Mouse (Mus musculus): ENCODE measurements around the gene Zyg11a. TPM values are rescaled to one million over a fixed set of nuclear protein-coding genes. Genes with fewer than 3 reads are reported as not detected.
A peak's percentile ranks its signal among the peaks of the same experiment; 100 is the strongest.
"Not testable (repeated sequence)": the region's sequence is repeated elsewhere in the genome, so short reads cannot be mapped to it uniquely, and the experiment has no call there.

Gene Zyg11a
- polyA plus RNA-seq, 2 experiments: 0.14 to 0.45 TPM

DNA sequence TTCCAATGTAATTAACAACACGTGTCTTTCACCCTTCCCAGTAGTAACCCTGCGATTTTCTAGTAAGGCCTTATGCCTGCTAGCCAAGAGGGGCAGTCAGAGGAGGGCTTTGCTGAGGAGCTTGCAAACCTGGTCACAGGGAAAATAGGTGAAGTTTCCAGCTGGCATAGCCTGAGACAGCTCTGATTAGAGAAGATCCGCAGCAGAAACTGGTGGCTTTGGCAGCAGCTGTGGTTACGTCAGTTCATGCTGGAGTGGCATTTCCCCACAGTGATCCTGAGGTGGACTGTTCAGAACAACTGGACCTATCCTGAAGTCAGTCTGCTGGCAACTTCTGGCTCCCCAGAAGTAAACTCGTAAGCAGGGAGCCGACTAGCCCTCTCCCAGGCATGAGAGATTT, 49.8 kb downstream of the Zyg11a start:
- no peaks in the 10 kb centered on the region for H3K36me3 ChIP-seq (replicated peaks; ENCODE audit: control insufficient read depth, insufficient read depth, low read depth)
- DNase-seq (ENCODE audit: low read depth in 3 of 3, low spot score in 3 of 3) (no peak), ATAC-seq (ENCODE audit: insufficient read depth) (no peak)
- WGBS (ENCODE audit: insufficient replicate concordance): 72% methylated on average over 6 of the region's 6 CpGs
- TF ChIP-seq CTCF (IDR thresholded peaks at IDR 0.05; ENCODE audit: low read depth) (no peak), EP300 (IDR thresholded peaks at IDR 0.05; ENCODE audit: low read depth) (no peak)
- H3K27ac ChIP-seq: no peak overlapping the region
- H3K4me2 ChIP-seq (ENCODE audit: low read depth): no peak overlapping the region
- peaks cover 8% of the 10 kb centered on the region for H3K27me3 ChIP-seq (ENCODE audit: control insufficient read depth, insufficient read depth, low read length)
- H3K9ac ChIP-seq (replicated peaks): no peak overlapping the region
- H3K4me1 ChIP-seq (replicated peaks; ENCODE audit: control insufficient read depth in 2 of 2, insufficient read depth in 2 of 2, low read length in 1 of 2): no peaks in the 10 kb centered on the region
- no peaks in the 10 kb centered on the region for H3K9me3 ChIP-seq (ENCODE audit: control insufficient read depth, low read length)
- H3K4me3 ChIP-seq (ENCODE audit: insufficient read depth in 1 of 2, low read depth in 2 of 2, low read length in 2 of 2): no peak overlapping the region

DNA sequence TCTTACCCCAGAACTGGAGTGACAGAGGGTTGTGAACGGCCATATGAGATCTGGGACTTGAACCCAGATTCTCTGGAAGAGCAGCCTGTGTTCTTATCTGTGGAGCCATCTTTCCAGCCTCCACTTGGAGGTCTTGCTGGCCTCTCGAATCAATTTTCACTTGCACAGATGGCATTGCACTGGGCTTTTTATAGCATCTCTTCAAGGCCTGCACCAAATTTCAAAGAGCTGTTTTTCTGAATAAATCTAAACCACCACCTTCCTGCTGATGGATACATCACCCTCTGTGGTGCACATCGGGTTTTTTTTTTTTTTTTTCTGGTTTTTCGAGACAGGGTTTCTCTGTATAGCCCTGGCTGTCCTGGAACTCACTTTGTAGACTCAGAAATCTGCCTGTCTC, 51.0 kb downstream of the Zyg11a start:
- DNase-seq (ENCODE audit: low read depth in 3 of 3, low spot score in 3 of 3) (no peak), ATAC-seq (ENCODE audit: insufficient read depth) (no peak)
- Histone ChIP-seq H3K4me1 (replicated peaks; ENCODE audit: control insufficient read depth in 2 of 2, insufficient read depth in 2 of 2, low read length in 1 of 2) (no peaks in the 10 kb centered on the region), H3K4me2 (ENCODE audit: low read depth) (no peak overlapping the region), H3K9me3 (ENCODE audit: control insufficient read depth, low read length) (no peaks in the 10 kb centered on the region), H3K36me3 (replicated peaks; ENCODE audit: control insufficient read depth, insufficient read depth, low read depth) (no peaks in the 10 kb centered on the region), H3K9ac (replicated peaks) (no peak overlapping the region), H3K27ac (no peak overlapping the region), H3K27me3 (ENCODE audit: control insufficient read depth, insufficient read depth, low read length) (peaks cover 8% of the 10 kb centered on the region), H3K4me3 (ENCODE audit: insufficient read depth in 1 of 2, low read depth in 2 of 2, low read length in 2 of 2) (no peak overlapping the region)
- WGBS (ENCODE audit: insufficient replicate concordance): 56% methylated on average over 4 of the region's 4 CpGs
- TF ChIP-seq EP300 (IDR thresholded peaks at IDR 0.05; ENCODE audit: low read depth) (no peak), CTCF (IDR thresholded peaks at IDR 0.05; ENCODE audit: low read depth) (no peak)

GRCm38 (mm10) chr4:108165152-108165895, 52.5 kb downstream of the Zyg11a start, which contains the start of gene Echdc2:
Gene Echdc2, plus strand, starts transcription at chr4:108165437.
- no peaks in the 10 kb centered on the region for H3K36me3 ChIP-seq (replicated peaks; ENCODE audit: control insufficient read depth, insufficient read depth, low read depth)
- H3K27me3 ChIP-seq (ENCODE audit: control insufficient read depth, insufficient read depth, low read length): peaks cover 8% of the 10 kb centered on the region
- H3K9ac ChIP-seq (replicated peaks): peak within 1 kb of the TSS; percentile 38
- TF ChIP-seq EP300 (IDR thresholded peaks at IDR 0.05; ENCODE audit: low read depth): no peak
- peak; percentile 41; the same call in 1 of the 2 replicates for TF ChIP-seq CTCF (IDR thresholded peaks at IDR 0.05; ENCODE audit: low read depth)
- ATAC-seq (ENCODE audit: insufficient read depth) (no peak), DNase-seq (ENCODE audit: low read depth in 3 of 3, low spot score in 3 of 3) (no peak)
- WGBS (ENCODE audit: insufficient replicate concordance): 2% methylated on average over 43 of the region's 43 CpGs
- H3K4me2 ChIP-seq (ENCODE audit: low read depth): peak within 1 kb of the TSS; percentile 68
- peak within 1 kb of the TSS; percentile 48 to 55 for H3K4me3 ChIP-seq (ENCODE audit: insufficient read depth in 1 of 2, low read depth in 2 of 2, low read length in 2 of 2)
- no peak within 1 kb of the TSS for H3K27ac ChIP-seq
- H3K9me3 ChIP-seq (ENCODE audit: control insufficient read depth, low read length): no peaks in the 10 kb centered on the region
- H3K4me1 ChIP-seq (replicated peaks; ENCODE audit: control insufficient read depth in 2 of 2, insufficient read depth in 2 of 2, low read length in 1 of 2): no peaks in the 10 kb centered on the region

DNA sequence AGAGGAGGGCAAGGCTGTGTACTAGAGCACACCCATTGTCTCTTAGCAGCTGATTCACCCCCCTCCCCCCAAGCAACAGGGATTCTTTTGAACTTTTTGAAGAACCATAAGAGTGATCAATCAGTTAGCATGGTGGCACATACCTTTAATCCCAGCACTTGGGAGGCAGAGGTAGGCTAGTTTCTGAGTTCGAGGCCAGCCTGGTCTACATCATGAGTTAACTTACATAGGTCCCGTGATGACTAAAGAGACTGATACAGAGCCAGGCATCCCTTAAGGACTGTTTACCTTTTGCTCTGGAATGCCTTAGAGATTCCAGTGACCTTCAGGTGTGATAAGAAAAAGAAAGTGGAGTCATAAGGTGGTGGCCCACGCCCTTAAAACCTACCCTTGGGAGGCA, 54.6 kb downstream of the Zyg11a start:
- 49% methylated on average over 3 of the region's 3 CpGs for WGBS (ENCODE audit: insufficient replicate concordance)
- ATAC-seq (ENCODE audit: insufficient read depth): no peak

GRCm38 (mm10) chr4:108161936-108162335, 55.9 kb downstream of the Zyg11a start:
- TF ChIP-seq EP300 (IDR thresholded peaks at IDR 0.05; ENCODE audit: low read depth): no peak
- TF ChIP-seq CTCF (IDR thresholded peaks at IDR 0.05; ENCODE audit: low read depth): no peak

More for the DNA sequence above, 54.6 kb downstream of the Zyg11a start:
- TF ChIP-seq CTCF (IDR thresholded peaks at IDR 0.05; ENCODE audit: low read depth) (no peak), EP300 (IDR thresholded peaks at IDR 0.05; ENCODE audit: low read depth) (no peak)
- no peak overlapping the region for H3K4me3 ChIP-seq (ENCODE audit: insufficient read depth in 1 of 2, low read depth in 2 of 2, low read length in 2 of 2)
- no peak overlapping the region for H3K9ac ChIP-seq (replicated peaks)
- H3K27me3 ChIP-seq (ENCODE audit: control insufficient read depth, insufficient read depth, low read length): peaks cover 8% of the 10 kb centered on the region
- no peaks in the 10 kb centered on the region for H3K4me1 ChIP-seq (replicated peaks; ENCODE audit: control insufficient read depth in 2 of 2, insufficient read depth in 2 of 2, low read length in 1 of 2)
- H3K36me3 ChIP-seq (replicated peaks; ENCODE audit: control insufficient read depth, insufficient read depth, low read depth): no peaks in the 10 kb centered on the region
- H3K27ac ChIP-seq: no peak overlapping the region
- H3K4me2 ChIP-seq (ENCODE audit: low read depth): no peak overlapping the region
- H3K9me3 ChIP-seq (ENCODE audit: control insufficient read depth, low read length): no peaks in the 10 kb centered on the region
- DNase-seq (ENCODE audit: low read depth in 3 of 3, low spot score in 3 of 3): no peak

GRCm38 (mm10) chr4:108155141-108155540, 62.7 kb downstream of the Zyg11a start:
- not testable (repeated sequence) for H3K4me2 ChIP-seq (ENCODE audit: low read depth); H3K4me1 ChIP-seq (replicated peaks; ENCODE audit: control insufficient read depth in 2 of 2, insufficient read depth in 2 of 2, low read length in 1 of 2); DNase-seq (ENCODE audit: low read depth in 3 of 3, low spot score in 3 of 3); H3K9ac ChIP-seq (replicated peaks); H3K27me3 ChIP-seq (ENCODE audit: control insufficient read depth, insufficient read depth, low read length); H3K36me3 ChIP-seq (replicated peaks; ENCODE audit: control insufficient read depth, insufficient read depth, low read depth); H3K9me3 ChIP-seq (ENCODE audit: control insufficient read depth, low read length); H3K4me3 ChIP-seq (ENCODE audit: insufficient read depth in 1 of 2, low read depth in 2 of 2, low read length in 2 of 2); ATAC-seq (ENCODE audit: insufficient read depth); H3K27ac ChIP-seq
- 72% methylated on average over 1 of the region's 1 CpGs for WGBS (ENCODE audit: insufficient replicate concordance)

More at GRCm38 (mm10) chr4:108161936-108162335, 55.9 kb downstream of the Zyg11a start:
- Histone ChIP-seq H3K27me3 (ENCODE audit: control insufficient read depth, insufficient read depth, low read length) (peaks cover 8% of the 10 kb centered on the region), H3K9ac (replicated peaks) (no peak overlapping the region), H3K36me3 (replicated peaks; ENCODE audit: control insufficient read depth, insufficient read depth, low read depth) (no peaks in the 10 kb centered on the region), H3K4me3 (ENCODE audit: insufficient read depth in 1 of 2, low read depth in 2 of 2, low read length in 2 of 2) (no peak overlapping the region), H3K4me2 (ENCODE audit: low read depth) (no peak overlapping the region), H3K4me1 (replicated peaks; ENCODE audit: control insufficient read depth in 2 of 2, insufficient read depth in 2 of 2, low read length in 1 of 2) (no peaks in the 10 kb centered on the region), H3K27ac (no peak overlapping the region), H3K9me3 (ENCODE audit: control insufficient read depth, low read length) (no peaks in the 10 kb centered on the region)
- no peak for ATAC-seq (ENCODE audit: insufficient read depth)
- DNase-seq (ENCODE audit: low read depth in 3 of 3, low spot score in 3 of 3): no peak
- 73% methylated on average over 8 of the region's 8 CpGs for WGBS (ENCODE audit: insufficient replicate concordance)

- H3K27me3 ChIP-seq (ENCODE audit: control insufficient read depth, insufficient read depth, low read length); H3K4me2 ChIP-seq (ENCODE audit: low read depth); DNase-seq (ENCODE audit: low read depth in 3 of 3, low spot score in 3 of 3); H3K9me3 ChIP-seq (ENCODE audit: control insufficient read depth, low read length); H3K9ac ChIP-seq (replicated peaks); H3K4me1 ChIP-seq (replicated peaks; ENCODE audit: control insufficient read depth in 2 of 2, insufficient read depth in 2 of 2, low read length in 1 of 2); H3K27ac ChIP-seq; H3K4me3 ChIP-seq (ENCODE audit: insufficient read depth in 1 of 2, low read depth in 2 of 2, low read length in 2 of 2); ATAC-seq (ENCODE audit: insufficient read depth); H3K36me3 ChIP-seq (replicated peaks; ENCODE audit: control insufficient read depth, insufficient read depth, low read depth): not testable (repeated sequence)
- WGBS (ENCODE audit: insufficient replicate concordance): 46% methylated on average over 3 of the region's 3 CpGs
These were observed 72.3 kb downstream of the Zyg11a start for GRCm38 (mm10) chr4:108145554-108145953.

All from liver, embryonic 14.5 days (tissue).